Mouse (Mus musculus) layer of hippocampus, adult 18-20 months (tissue): ENCODE measurements at regions not wholly inside any gene's neighbourhood (a gene's known extent, or its start where the extent isn't known, plus 50 kb on each side); places are given as distances from the start of the nearest gene placed in this dataset.

ENCODE experiments used
- DNase-seq, 2 experiments: peaks; one replicate each; pipeline ENCODE4 v3.0.0; 2022; ENCODE audit warnings: low spot score in 2 of 2

GRCm38 (mm10) chr12:9401956-9402355 lies 168.0 kb upstream of the Osr1 start:
- DNase-seq = no peak

DNA sequence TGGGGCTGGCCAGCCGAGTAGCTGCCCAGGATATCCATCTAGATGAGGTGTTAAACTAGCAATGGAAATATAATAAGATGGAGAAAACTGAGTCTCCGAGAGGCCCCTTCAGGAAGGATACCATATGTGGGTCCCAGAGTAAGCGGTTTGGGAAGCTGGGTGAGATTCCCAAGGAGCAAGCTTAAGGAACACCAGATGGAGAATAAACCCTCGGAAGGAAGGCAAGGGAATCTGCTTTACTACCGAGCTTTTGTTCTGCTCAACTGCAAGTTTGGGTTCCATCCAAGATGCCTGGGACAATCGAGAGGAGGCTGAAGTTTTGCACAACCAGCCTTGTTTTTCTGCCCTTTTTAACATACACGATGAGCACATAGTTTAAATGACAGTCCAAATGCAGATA lies 164.9 kb upstream of the Osr1 start:
- DNase-seq = peak in 1 of 2 experiments; percentile 25

DNA sequence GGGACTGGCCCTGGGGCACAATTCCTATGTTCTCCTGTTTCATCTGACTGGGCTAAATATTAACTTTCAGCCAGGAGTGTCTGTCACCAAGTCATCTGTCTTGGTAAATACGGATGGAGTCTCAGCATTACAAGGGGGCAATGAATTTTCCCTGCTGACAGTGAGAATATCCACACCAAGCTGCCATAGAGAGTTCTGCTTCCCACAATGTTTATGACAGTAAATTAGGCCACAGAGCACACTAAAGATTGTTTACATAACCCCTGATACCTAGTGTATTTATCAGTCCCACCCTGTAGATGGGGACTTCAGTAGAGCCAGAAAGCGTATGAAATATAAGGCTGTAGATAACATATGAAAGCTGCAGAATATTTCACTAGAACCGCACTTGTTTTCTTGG lies 150.6 kb upstream of the Osr1 start:
- no peak for DNase-seq

GRCm38 (mm10) chr12:9430656-9431055 lies 139.3 kb upstream of the Osr1 start:
- no peak for DNase-seq

DNA sequence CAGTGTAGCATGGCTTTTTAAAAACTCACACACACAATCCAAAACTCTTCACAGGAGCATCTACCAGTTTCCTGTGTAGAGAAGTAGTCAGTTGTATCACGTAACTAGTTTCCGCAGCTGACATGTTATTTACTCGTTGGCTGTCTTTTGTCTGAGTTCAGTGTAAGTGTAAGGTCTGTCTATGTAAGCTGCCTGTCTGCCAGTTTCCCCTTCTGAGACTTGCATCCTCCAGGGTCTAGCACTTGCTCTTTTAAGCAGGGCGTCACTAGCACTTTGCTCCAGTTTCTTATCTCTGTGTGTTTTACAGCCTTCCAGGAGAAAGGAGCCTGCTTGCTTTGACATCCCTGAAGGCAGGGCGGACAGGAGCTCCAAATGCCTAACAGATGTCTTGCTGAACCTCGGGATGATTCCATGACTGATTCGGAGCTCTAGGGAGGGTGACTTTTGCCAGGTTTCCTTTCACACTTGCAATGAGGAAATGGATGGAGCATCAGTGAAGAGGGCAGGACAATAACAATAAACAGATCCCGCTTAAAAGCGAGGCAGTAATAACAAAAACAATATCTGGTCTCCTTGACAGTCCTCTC lies 131.2 kb upstream of the Osr1 start:
- no peak for DNase-seq

GRCm38 (mm10) chr12:9450620-9451019 lies 119.3 kb upstream of the Osr1 start:
- DNase-seq = no peak

GRCm38 (mm10) chr12:9460193-9460592 lies 109.7 kb upstream of the Osr1 start:
- no peak for DNase-seq

DNA sequence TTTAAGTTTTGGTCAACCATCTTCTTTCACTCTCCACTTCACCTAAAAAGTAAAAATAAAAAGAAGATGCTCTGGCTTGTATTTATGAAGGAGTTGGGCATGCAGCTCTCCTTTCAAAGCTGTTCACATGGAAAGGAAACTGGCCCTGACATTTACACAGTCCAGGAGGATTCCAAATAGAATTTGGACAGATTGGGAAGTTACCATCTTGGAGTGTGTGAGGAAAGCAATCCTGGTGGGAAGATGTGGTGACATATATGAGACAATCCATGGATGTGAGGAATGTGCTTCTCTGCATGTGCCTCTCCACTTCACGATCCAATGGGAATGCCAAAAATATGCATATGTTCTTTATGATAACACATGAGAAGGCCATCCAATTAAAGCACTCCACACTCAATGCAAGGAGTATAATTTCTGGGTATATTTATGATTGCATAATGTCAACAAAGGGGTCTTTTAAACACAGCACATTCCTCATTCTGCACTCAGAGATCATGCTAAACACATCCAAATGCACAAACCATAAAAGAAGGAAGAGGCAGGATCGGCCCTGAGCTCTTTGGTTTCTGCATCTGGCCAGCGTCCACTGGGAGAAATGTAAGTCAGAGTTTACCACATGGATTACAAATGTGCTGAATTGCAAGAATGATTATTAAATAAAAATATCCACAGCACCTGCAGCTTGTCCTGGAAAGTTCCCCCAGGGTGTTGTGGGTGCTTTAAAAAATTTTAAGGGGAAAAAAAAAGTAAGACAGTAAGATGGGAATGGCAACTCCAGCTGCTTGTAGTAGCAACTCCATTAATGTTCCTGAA lies 100.1 kb upstream of the Osr1 start:
- DNase-seq = no peak

DNA sequence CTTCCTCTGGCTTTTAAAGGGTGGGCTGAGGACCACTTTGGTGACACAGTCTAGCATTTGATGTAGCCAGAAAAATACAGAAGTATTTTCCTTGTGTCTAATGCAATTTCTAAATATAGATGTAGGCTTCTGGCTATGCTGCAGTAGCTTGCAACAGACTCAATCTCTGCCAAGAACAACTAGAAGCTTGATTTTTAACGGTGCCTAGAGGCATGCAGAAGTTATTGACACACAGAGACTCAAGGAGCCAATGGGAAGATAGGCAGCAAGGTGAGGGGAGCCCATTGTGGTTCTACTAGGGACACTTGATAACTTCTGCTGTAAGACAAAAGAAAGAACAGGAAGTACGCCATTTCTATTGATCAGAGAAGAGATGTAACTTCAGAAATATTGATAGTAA lies 94.1 kb upstream of the Osr1 start:
- DNase-seq = peak in 1 of 2 experiments; percentile 12

GRCm38 (mm10) chr12:9478201-9478600 lies 91.7 kb upstream of the Osr1 start:
- no peak for DNase-seq

GRCm38 (mm10) chr12:9487674-9488413 lies 82.1 kb upstream of the Osr1 start:
- peak; percentile 7 to 40 for DNase-seq

GRCm38 (mm10) chr12:9513926-9514325 lies 56.0 kb upstream of the Osr1 start:
- DNase-seq = no peak

DNA sequence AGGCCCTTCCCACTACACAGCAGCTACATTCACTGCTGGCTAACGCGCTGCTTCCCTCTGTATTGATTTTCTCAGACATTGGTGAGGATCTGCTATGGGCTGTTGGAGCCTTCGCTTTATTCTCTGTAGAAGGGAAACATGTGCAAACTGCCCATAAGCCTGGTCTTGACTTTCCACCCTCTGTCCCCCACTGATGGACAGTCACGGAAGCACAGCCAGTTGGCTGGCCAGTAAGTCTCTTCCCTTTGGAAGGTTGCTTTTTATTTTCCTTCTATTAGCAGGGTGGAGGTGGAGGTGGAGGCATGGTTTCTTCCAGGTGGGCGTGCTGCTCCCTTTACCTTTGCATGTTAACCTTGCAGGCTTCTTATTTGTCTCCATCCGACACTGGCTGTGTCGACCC lies 51.1 kb upstream of the Osr1 start:
- DNase-seq = no peak

GRCm38 (mm10) chr12:9519346-9519745 lies 50.6 kb upstream of the Osr1 start:
- no peak for DNase-seq
